Mouse (Mus musculus) adipocyte (in vitro differentiated cells): ENCODE results near the gene Ipo8.
A peak's percentile ranks its signal among the peaks of the same experiment; 100 is the strongest.

Source experiments
- DNase-seq: peaks from one replicate; pipeline ENCODE4 v3.0.0-alpha.2; 2016; ENCODE audit warnings: low spot score

Ipo8 gene

DNA sequence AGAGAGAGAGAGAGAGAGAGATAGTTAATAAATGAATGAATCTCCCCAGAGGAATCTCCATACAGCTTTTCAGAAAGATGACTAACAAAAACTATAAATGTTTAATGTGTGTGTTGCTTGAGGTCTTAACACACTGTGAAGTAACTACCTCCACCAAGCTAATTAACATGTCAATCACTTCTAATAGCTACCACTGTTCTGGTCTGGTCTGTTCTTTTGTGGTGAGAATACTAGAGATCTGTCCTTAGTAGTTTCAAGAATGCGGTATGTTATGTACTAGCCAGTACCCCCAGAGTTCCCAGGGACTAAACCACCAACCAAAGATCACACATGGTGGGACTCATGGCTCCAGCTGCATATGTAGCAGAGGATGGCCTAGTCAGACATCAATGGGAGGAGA, 74.7 kb downstream of the Ipo8 start:
- no peak for DNase-seq

- DNase-seq = no peak
Measured at GRCm38 (mm10) chr6:148751400-148751799, 79.9 kb downstream of the Ipo8 start.

- DNase-seq = no peak
Measured at GRCm38 (mm10) chr6:148750183-148750582, 81.1 kb downstream of the Ipo8 start.

DNA sequence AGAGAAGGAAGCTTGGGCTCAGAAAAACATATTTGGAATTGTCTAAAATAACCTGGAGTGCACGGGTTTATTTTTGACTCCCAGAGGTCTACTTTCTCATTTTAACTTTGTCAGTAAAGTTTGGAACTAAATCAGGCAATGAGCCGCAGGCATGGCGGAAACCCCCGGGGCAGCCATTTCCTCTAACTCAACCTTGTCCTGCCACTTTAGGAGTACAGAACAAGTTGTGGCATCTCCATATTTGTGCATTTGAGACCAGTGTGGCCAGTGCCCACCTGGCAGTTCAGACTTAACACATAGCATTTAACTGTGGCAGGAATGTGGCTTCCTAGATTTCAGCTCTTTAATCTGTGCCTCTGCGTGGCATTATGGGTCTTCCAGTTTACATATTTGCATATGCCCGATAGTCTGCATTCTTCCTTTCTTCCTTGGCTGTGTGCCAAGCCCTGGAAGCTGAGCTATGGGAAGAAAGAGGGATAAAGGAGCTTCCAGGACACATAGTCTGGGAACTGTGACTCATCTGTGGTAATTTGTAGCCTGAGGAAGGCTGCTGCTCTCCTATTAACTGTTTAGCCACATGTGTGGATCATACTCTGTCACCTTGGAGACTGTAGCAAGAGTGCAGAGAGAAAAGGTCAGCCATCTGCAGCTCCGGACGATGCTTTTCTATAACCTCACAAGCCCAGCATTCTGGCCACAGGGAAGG, 90.6 kb downstream of the Ipo8 start:
- peak; percentile 9 for DNase-seq

GRCm38 (mm10) chr6:148736390-148736789, 94.9 kb downstream of the Ipo8 start:
- DNase-seq = no peak

DNA sequence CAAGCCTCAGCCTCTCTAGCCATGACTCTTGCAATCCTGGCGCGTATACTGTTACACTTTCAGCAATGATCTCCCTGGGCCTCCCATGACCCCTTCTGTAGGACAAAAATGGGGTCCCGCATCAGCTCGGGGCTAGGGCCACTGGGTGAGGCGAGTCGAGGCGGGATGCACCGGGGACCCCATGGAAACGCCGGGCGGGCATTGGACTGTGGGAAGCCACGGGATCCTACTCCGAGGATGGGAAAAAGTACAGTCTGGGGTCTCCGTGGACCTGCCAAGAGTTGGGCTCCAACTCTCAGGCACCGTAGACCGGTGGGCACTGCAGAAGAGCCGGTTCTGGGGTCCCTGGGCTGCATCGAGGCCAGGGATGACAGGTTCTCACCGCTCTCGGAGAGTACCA, 97.3 kb downstream of the Ipo8 start:
- no peak for DNase-seq

GRCm38 (mm10) chr6:148732920-148733319, 98.3 kb downstream of the Ipo8 start:
- no peak for DNase-seq

GRCm38 (mm10) chr6:148728571-148728970, 102.7 kb downstream of the Ipo8 start:
- no peak for DNase-seq

DNA sequence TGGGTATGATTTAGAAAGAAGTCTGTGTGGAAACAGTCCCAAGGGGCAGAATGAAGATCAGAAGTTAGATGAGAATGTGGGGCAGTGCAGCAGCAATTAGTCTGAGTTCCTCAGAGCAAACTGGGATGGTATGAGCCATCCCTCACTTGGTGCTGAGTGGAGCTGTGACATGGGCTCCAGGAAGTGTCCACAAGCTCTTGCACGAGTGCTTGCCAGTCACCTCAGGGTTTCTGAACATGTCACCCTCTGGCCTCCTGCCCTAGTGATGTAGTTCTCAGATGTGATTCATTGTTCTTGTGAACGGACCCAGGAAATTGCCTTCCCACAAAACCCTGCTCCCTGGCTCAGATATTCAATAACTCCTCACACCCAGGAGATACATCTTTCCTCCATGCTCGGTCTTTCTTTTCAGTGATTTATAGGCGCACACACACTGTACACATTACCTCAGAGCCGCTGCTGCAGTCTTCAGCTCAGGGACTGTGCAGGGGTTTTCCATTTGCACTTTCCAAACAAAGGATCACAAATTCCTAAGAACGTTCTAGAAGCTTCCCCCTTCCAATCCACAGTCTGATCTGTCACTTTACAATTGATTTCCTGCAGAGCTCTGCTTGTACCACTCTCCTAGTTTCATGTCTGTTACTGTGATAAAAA, 103.3 kb downstream of the Ipo8 start:
- DNase-seq = peak; percentile 8

- no peak for DNase-seq
Measured at GRCm38 (mm10) chr6:148724453-148724852, 106.8 kb downstream of the Ipo8 start.
